Mouse (Mus musculus): ENCODE measurements around the gene Pnpo. TPM values are rescaled to one million over a fixed set of nuclear protein-coding genes. Genes with fewer than 3 reads are reported as not detected.

Pnpo gene
- total RNA-seq, 2 experiments from 2014 or later: 13.7 to 29.0 TPM

DNA sequence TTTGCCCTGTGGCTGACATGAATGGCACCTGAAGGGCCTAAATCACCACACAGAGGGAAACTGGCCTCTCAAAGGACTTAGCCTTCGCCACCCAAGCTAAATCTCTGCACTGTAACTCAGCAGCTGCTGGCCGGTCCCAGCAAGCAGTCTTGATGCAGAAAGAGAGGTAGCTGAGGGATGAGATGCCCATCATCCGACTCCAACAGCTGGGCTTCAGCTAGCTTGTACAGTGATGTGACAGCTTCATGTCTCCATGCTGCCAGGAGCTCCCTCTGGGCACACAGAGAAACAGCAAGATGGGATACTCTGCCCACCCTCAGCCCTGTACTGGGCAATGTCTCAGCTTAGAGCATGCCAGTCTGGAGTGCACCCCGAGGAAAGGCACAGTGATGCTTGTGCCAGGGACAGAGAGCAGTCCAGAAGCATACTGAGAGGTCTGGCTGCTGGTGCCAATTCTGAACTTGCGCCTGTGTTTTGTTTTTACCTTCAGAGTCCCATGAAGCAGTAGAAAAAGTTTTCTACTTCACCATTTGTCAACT, 29.7 kb upstream of the Pnpo start:
- no peak for ATAC-seq (replicated peaks; ENCODE audit: low FRiP score, low TSS enrichment, poor library complexity, severe bottlenecking)

DNA sequence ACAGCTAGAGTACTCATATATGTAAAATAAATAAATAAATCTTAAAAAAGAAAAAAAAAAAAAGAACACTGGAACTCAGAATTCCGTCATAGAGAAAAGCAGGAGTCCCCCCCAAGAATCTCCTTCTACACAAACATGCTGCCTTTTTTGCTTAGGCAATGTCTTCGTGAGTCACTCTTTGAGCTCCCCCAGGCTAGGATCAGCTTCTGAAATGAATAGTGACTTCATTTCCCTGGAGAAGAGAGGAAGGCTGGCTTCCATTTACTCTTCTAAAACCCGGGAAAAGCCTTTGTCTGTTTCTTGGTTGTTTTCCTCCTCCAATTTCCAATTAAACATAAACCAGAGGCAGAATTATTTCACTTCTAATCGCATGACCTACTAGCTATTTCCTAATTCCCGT, 29.1 kb upstream of the Pnpo start:
- no peak for ATAC-seq (replicated peaks; ENCODE audit: low FRiP score, low TSS enrichment, poor library complexity, severe bottlenecking)

DNA sequence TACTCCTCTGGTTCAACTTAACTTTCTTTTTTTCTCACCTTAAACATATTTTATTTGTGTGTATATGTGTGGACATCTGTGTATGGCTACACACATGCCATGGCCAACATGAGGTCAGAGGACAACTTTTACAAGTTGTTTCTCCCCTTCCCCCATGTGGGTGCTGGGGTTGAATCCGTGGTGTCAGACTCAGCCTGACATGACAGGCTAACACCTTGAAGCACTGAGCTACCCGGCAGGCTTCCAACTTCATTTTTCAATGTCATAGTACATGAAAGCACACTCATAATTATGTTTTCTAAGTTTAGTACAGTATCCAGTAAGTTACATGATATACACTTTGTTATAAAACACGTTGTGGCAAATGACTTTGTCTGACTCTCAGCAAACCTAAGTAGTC, 26.6 kb upstream of the Pnpo start:
- no peak for ATAC-seq (replicated peaks; ENCODE audit: low FRiP score, low TSS enrichment, poor library complexity, severe bottlenecking)

DNA sequence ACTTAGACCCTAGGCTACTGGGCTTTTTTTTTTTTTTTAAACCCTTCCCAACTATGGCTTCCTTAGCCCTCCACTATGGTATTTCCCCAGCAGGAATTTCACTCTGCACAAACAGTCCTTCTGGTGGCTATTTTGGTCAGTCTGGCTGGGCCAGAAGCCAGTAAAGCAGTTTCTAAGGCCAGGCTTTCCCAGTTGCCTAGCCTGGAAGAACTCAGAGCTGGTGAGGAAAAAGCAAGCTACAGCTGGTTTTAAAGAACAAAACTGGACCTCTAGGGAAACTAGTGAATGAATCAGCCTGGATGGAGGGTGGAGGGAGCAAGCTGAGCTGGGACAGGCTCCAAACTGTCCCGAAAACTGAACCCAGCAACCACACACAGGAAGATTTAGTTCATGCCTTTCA, 26.0 kb upstream of the Pnpo start:
- ATAC-seq (replicated peaks; ENCODE audit: low FRiP score, low TSS enrichment, poor library complexity, severe bottlenecking): no peak

DNA sequence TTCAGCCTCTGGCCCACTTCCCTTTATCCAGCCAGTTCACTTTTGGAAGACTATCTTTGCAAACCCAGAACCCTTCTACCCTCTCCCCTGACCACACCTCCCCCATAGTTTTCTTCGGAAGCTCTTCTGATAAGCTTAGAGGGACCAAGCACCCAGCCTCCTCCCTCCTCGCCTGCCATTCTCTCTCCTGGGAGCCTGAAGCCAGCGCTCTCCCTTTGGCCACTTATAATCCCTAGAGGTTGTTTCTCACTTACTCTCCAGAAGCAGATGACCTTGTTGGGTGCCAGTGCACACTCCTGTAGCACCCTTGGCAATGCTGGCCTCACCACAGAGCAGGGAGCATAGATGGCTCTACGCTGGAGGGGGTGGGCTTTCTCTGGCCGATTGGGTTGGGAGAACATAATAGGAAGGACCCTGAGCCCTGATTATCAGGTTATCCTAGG, 25.5 kb upstream of the Pnpo start:
- ATAC-seq (replicated peaks; ENCODE audit: low FRiP score, low TSS enrichment, poor library complexity, severe bottlenecking): peak; percentile 47

DNA sequence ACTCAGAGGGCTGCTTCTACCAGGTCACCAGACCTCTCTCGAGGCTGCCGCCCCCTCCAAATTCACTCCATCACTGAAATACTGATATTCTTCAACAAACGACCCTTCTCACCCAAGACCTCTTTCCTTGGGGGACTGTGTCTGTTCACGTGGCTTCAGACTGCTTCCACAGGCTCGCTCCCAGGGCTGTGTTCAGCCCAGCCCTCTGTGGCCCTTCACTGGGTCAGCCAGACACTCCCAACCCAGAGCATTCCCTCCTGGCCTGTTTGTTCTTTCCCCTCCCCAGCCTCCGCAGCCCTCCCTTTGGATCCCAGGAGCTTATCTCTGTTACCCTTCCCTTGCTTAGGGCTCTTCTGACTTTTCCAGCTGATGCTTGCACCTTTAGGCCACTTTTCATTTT, 24.7 kb upstream of the Pnpo start:
- no peak for ATAC-seq (replicated peaks; ENCODE audit: low FRiP score, low TSS enrichment, poor library complexity, severe bottlenecking)

DNA sequence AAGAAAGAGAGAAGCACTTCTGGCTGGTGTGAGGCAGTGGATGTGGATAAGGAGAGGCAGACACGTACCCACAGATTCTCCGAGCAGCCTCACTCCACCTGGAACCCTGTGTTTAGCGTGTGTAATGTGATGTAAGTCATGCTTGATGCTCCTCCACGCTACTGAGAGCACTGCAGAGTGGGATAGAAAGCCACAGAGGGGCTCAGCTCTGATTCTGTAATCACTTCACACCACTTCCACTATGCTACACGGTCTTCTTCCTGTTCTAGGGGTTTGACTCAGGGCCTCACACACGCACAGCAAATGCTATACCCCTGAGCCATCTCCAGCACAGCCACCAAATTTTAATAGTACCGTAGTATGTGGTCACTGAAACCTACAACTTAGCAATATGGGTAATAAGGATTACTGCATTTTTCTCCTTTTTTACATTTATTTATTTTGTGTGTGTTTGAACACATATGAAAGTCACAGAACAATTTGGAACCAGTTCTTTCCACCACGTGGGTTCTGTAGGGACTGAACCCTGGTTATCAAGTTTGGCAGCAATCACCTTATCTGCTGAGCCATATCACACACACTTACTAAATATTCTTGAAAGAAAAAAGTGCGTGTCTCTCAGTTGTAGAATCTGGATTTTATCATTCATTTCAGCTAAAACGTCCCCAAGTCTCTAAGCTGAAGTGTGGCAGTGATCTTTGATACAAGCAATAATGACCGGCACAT, 23.9 kb upstream of the Pnpo start:
- peak; percentile 35; the same call in 1 of the 2 replicates for ATAC-seq (replicated peaks; ENCODE audit: low FRiP score, low TSS enrichment, poor library complexity, severe bottlenecking)

DNA sequence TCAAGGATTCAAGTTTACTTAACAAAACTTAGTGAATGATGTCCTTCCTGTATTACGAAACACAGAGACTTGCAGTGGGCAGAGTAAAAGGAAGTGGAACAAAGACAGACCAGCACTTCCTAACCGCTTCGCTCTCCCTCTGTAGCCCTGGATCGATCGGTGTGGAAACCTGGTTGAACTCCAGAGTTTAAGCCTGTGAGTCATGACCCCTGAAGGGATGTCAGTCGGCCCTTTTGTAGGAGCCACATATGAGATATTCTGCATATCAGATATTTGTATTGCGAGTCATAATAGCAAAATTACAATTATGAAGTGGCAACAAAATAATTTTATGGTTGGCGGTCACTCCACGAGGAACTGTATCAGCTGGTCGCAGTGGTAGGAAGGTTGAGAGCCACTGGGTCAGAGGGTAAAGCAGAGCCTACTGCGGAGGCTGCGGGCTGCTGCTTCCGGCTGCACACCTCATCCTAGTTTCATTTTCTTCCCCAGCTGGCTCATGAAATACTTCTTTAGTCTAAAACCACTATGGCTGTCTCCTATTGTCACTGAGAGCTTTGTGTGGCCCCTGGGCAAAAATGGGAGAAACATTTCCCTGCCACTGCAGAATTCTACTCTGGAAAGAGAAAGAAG, 23.2 kb upstream of the Pnpo start:
- no peak for ATAC-seq (replicated peaks; ENCODE audit: low FRiP score, low TSS enrichment, poor library complexity, severe bottlenecking)

DNA sequence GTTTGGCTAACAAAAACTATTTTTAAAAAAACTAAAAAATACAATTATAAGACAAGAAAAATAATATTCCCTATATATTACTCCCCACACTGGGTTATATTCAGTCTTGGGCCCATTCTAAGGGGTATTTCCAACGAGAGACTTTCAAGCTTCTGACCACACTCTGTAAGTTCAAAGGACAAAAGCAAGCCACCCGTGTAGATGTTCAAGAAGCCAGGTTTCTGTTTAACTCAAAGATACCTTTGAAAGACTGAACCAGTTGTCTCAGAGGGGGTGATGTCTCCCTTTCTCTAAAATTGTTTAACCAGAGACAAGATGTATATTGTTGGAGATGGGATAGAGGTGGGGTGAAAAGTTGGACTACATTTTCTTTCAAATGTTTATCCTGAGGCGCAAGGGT, 22.4 kb upstream of the Pnpo start:
- ATAC-seq (replicated peaks; ENCODE audit: low FRiP score, low TSS enrichment, poor library complexity, severe bottlenecking): no peak

DNA sequence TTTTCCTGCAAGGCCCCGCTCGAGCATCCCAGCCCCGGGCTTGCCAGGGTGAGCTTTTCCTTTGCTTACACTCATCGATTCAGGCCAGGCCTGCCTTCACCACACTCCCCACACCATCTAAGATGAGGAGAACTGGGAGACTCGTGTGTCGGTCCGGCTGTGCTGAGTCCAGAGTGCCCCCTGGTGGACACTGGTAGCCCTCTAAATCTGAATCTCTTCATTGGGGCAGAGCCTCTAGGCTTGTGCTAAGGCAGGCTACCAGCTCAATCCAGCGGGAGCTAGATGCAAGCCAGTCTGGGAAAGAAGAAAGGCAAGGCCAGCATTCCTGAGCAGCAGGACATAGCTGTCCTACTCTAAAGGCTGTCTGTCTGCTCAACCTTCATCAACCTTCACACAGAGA, 19.8 kb upstream of the Pnpo start:
- ATAC-seq (replicated peaks; ENCODE audit: low FRiP score, low TSS enrichment, poor library complexity, severe bottlenecking): peak; percentile 72

DNA sequence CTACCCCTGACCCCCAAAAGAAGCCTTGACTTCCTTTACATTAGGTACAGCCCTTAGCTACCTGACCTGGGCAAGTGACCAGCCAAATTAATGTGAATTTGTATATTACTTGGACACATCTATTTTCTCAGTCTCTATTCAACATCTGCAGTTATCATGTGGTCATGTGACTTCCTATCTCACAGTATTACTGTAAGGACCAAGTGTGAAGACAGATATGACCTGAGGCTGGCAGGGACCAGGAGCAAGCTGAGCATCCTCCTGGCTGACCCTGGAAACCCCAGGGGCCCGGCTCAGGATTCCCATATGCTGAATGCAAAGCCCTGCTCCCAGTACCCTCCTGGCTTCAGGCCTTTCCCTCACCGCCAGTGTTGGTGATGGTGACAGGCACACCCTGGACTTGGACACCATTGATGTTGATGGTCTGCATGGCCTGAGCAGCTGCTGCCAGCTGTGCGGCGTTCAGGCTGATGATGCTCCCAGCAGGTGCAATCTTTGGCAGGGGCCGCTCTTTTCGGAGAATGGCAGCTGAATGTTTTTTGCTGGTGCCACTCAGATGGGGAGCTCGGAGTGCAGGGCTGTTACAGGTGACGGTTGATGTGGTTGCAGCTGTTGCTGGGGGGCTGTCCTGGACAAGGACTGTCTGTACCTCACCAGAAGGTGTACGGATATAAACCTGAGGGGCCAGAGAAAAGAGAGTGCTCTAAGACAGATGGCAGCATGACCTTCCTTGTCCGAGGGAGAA, 13.4 kb upstream of the Pnpo start:
- no peak for ATAC-seq (replicated peaks; ENCODE audit: low FRiP score, low TSS enrichment, poor library complexity, severe bottlenecking)

DNA sequence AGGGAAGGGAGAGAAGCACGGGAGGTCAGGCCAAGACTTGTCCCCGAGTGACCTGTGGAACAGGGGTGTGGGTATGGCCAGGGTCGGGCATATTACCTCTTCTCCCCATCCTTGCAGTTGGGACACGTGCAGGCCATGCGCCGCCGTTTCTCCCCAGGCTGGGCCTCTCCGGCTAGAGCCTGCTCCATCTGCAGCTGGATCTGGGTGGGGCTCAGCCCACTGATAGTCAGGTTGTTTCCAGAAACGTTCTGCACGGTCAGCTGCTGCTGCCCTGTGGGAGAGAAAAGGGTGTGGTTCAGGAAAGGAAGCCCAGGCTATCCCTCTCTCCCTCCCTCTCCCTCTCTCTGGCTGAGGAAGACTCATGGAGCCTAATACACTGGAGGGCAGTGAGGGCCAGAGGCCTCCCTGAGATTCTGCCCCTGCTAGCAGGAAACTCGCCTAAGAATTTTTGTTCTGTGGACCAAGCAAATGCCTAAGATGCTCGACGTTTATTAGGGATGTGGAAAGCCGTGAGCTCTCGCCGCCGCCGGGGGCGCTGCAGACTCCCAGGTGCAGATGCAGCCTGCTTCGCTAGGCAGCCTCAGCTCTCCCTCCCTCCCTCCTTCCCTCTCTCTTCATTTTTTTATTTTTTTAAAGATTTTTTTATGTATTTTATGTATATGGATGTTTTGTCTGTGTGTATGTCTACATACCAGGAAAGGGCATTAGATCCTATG, 12.4 kb upstream of the Pnpo start:
- peak; percentile 70 for ATAC-seq (replicated peaks; ENCODE audit: low FRiP score, low TSS enrichment, poor library complexity, severe bottlenecking)

DNA sequence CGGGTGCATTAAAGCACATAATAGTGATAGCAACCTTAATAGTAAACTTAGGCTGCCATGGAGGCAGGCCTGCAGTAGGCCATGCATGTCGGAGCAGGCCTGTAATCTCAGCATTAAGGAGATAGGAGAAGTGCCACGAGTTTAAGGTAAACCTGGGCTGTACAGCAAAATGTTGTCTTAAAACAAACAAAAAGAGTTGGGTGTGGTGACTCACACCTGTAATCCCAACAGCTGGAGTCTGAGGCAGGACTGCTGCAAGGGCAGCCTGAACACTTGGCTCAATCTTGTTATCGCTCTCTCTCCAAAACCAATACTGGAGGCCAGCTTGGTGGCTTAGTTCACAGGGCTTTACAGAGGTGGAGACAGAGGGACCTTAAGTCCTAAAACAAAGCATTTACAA, 11.3 kb upstream of the Pnpo start:
- ATAC-seq (replicated peaks; ENCODE audit: low FRiP score, low TSS enrichment, poor library complexity, severe bottlenecking): no peak

DNA sequence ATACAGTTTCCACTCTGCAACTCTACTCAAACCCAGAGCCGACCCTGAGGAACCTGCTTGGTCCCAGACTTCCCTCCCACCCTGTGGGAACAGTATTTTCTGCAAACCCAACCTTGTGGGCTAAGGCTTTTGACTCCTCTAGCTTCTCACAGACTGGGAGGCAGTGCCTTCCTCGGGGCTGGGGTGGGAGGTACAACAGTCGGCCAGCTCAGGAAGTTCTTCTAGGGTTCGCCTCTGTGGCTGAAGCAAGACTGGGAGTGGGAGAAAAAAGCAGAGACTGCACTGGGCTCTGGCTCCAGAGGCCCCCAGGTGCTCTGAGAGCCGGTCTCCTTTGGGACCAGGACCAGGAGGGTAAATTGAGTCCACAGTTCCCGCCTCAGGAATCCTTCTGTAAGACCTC, 9.1 kb upstream of the Pnpo start:
- no peak for ATAC-seq (replicated peaks; ENCODE audit: low FRiP score, low TSS enrichment, poor library complexity, severe bottlenecking)

DNA sequence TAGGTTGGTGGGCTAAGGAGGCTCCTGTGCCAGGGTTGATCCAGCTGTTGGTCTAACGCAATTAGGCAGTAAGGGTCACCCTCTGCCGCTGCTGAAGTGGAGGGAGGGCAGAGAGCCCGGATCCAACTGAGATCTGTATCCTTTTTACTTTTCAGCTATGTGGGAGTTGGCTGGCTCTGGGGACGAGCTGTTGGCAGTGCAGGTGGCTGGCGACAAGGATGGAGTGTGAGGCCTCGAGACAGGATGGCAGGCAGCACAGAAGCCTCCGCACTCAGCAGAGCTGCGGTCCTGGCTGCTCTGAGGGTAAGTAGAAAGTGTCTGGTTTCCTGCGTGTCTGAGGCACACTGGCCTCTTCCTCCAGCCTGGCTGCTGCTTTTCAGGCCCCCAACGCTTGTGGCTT, 8.6 kb upstream of the Pnpo start:
- ATAC-seq (replicated peaks; ENCODE audit: low FRiP score, low TSS enrichment, poor library complexity, severe bottlenecking): no peak

DNA sequence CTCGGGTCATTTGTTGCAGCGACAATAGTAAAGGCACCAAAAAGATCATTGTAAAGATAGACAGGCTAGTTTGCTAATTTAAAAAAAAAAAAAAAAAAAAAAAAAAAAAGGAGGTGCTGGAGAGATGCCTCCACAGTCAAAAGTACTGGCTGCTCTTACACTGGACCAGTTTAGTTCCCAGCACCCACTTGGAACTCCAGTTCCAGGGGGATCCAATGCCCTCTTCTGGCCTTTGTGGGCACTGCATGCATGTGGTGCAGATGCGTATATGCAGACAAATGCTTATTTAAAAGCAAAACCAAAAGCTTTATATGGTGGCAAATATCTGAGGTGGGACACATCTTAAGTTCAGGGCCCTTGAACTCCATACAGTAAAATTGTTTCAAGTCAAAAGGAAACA, 7.0 kb upstream of the Pnpo start:
- no peak for ATAC-seq (replicated peaks; ENCODE audit: low FRiP score, low TSS enrichment, poor library complexity, severe bottlenecking)

DNA sequence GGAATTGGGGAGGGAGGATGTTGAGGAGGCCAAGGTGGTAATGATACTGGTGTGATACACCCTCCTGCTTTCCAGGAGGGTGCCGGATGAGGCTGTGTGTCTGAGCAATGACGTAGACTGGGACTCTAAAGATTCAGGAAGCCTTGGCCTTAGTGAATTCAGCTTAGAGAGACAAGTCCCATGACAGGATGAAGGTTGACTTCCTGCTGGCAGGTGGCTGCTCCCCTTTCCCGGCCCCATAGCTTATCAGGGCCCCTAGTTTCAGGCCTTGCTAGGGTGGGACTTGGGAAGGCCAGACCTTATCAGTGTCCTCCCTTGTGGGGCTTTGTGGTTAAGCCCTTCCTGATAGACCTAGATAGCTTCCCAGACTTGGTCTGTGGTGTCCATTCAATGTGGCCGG, 4.1 kb upstream of the Pnpo start:
- peak; percentile 56 for ATAC-seq (replicated peaks; ENCODE audit: low FRiP score, low TSS enrichment, poor library complexity, severe bottlenecking)

DNA sequence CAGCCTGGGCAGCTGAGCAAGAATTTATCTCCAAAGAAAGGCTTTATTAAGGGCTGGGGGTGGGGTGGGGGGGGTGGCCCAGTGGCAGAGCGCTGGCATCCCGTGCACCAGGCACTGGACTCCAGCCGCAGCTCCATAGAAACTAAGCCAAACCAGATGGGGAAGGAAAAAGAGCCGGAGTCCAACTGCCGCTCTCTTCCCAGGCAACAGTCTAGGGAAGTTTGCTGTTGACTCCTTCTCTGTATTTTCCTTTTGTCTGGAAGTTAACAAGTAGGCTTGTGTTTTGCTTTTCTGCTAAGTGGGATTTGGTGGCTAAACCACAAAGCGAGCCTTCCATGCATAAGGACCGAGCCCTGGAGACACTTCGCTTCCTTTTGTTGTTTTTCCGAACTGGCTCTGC, 2.7 kb upstream of the Pnpo start:
- no peak for ATAC-seq (replicated peaks; ENCODE audit: low FRiP score, low TSS enrichment, poor library complexity, severe bottlenecking)

DNA sequence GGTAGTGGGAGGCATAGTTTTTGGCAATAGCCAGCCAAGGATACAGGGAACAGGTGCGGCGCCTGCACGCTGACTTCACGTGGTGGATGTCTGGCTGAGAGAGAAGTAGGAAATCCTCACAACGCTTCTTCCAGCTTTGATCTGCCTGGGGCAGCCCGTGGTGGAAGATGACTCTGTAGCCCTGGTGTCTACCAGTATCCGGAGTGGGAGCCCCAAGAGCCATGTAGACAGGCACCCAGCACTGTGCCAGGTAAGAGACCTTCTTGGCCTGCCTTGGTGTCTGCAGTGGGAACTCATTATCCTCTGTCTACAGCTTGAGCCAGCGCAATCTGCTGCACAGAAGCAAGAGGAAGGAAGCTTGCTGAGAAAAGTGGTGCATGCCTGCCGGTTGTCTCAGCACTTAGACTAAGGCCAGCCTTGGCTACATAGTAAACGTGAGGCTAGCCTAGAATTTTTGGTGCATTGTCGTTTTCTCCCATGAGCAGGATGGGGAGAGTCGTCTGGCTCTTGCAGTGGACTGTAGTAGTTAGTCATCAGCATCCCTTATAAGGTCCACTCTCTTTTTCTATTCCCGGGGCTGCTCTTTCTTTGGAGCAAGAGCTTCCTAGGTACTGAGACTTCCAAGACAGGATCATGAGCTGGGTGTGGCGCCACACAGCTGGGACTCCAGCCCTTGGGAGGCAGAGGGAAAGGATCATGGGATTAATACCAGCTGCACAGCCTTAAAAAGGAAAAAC, 1.2 kb upstream of the Pnpo start:
- ATAC-seq (replicated peaks; ENCODE audit: low FRiP score, low TSS enrichment, poor library complexity, severe bottlenecking): no peak
